Mouse (Mus musculus): Measurements from ENCODE around the gene Myo10. TPM values are rescaled to one million over a fixed set of nuclear protein-coding genes. Genes with fewer than 3 reads are reported as not detected.
A peak's percentile ranks its signal among the peaks of the same experiment; 100 is the strongest.

Gene Myo10
- total RNA-seq, 2 experiments from 2014 or later = 52.5 to 53.3 TPM

GRCm38 (mm10) chr15:25805336-25806110, 183.2 kb downstream of the Myo10 start:
- DNase-seq = peak; percentile 60 to 77

DNA sequence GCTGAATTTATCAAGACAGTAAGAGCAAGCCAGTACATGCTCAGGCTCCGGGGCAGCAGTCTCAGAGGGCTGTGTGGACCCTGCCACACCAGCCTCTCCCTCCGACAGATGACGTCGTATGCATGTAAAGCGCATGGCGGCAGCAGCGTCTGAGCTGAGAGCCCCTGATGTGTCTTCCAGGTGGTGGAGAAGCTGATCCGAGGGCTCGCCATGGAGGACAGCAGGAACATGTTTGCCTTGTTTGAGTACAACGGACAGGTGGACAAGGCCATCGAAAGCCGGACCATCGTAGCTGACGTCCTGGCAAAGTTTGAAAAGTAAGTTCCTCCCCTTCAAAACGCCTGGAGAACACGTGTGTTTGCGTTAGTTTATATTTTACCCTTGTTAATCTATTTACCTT, 184.0 kb downstream of the Myo10 start:
- no peak for DNase-seq

DNA sequence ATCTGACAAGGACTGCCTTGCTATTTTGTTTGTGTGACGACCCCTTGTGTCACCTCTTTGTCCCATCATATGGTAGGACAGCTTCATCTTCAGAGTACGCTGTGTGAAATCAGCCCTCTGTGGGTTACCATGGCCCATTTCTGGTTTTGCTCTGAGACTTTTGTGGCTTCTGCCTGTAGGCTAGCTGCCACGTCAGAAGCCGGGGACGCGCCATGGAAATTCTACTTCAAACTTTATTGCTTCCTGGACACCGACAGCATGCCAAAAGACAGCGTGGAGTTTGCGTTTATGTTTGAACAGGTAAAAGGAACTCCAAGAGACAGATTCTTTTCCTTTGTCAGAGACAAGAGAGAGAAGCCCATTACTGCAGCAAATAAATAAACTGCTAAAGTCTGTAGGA, 184.6 kb downstream of the Myo10 start:
- no peak for DNase-seq

GRCm38 (mm10) chr15:25808677-25809460, 186.5 kb downstream of the Myo10 start:
- no peak for DNase-seq

DNA sequence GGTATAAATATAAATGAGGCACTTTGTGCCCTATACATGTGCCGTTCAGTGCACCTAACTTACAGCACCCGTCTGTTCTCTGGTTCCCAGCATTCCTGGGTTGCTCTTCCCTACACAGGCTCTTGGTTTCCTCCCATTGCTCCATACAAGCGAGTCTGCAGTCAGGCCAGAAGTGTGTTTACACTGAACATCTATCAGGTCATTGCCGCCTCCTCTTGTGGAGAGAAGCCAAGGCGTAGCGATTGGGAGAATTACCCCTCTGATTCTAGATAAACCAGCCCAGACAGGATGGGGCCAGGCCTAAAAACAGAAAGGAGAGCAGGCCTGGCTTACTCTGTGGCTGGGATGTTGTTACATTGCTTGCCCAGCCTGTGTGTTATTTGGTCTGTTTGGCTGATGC, 187.3 kb downstream of the Myo10 start:
- DNase-seq = no peak

- no peak for DNase-seq
These were observed 189.5 kb downstream of the Myo10 start for GRCm38 (mm10) chr15:25811834-25812250.

- DNase-seq = no peak
These were observed 190.2 kb downstream of the Myo10 start for GRCm38 (mm10) chr15:25812479-25812878.

DNA sequence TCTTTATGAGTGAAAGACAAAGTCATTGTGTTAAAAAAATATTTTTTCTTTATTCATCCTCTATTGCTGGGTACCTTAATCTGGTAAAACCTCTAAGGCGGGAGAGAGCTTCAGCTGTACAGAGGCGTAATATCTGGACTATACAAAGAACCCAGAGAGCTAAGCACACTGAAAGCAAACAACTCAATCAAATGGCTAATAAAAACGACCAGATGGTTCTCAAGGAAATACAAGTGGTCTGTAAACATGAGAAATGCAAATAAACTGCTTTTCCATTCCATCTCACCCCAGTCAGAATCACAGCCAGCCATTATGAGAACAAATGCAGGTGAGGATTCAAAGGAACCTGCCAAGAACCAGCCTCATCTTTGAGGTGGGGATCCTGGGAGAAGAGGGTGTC, 192.2 kb downstream of the Myo10 start:
- no peak for DNase-seq

DNA sequence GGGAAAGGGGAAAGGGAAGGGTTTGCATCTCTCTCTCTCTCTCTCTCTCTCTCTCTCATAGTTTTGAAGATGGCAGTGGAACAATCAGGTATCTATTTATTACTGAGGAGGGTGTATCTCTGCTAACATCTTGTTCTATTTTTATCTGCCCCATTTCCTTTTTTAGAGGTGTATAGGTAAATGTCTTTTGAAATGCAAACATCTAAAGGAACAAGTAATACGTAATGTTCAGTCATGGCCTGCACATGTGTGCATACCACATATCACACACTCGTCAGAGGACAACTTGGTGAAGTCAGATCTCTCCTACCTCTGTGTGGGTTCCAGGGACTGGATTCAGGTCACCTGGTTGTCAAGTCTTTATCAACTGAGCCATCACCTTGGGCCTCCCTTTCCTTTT, 194.9 kb downstream of the Myo10 start:
- no peak for DNase-seq

DNA sequence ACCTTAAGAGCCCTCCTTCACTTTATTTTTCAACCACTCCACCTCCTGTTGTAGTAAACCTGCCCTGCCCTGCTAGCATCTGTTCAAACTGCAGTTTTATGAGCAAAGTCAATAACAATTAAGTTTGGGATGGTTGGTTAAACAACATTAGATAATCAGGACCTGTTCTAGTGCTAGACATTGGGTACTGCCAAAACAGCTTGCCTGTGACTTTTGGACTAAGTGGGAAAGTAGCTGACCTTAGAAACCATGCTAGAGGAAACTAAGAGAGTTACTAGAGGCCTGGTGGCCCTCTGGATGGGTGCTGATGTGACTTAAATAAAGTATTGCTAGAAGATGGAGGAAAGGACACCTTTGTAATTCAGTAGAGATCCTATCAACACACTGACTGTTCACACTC, 199.7 kb downstream of the Myo10 start:
- no peak for DNase-seq

GRCm38 (mm10) chr15:25822656-25823055, 200.3 kb downstream of the Myo10 start:
- no peak for DNase-seq

DNA sequence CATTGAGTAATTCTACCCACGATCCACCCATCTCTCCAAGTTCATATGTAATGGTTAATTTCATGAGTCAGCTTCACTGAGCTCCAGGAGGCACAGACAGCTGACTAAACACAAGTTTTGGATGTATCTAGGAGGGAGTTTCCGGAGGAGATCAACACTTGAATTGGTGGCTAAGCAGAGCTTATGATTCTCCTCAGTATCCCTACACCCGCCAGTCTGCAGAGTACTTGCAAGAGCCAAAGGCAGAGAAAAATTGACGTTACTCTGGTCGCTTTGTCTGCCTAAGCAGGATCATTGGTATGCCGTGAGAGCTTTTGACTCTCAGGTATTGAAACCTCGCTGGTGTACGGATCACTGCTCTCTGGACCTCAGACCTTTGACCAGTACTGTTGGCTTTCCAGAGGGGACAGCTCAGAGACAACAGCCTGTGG, 204.2 kb downstream of the Myo10 start:
- no peak for DNase-seq

DNA sequence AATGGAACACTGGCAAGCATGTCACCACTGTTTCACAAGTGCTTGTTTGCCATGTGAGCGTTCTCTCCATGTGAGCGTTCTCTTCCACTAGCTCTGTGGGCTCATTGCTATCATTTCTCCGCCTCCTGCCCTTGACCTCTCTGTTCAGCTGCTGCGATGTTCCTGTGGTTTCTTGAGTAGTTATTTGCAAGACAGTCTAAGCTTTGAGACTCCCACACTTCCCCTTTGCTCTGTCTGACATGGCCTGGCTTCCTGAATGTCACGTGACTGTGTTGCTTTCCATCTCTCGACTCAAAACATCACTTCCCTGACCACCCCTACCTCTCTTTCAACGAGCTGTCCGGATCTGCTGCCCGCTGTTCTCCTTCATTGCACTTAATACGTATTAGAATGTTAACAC, 206.1 kb downstream of the Myo10 start:
- DNase-seq = no peak

- no peak for DNase-seq
These were observed 208.1 kb downstream of the Myo10 start for GRCm38 (mm10) chr15:25830426-25830825.

DNA sequence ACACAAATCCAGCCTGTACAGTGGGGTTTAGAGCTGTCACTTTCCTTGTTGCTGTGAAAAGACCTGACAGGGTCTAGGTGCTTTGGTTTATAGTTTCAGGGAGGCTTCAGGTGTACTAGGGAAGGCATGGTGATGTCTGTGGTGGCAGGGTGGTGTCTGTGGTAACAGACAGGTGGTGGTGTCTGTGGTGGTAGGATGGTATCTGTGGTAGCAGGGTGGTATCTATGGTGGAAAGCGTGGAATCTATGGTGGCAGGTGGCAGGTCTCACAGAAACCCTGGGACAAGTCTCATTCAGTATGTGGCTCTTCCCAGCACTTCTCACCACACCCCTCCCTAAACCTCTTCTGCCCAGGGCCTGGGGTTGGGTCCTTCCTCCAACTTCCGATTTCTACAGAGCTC, 212.0 kb downstream of the Myo10 start:
- no peak for DNase-seq

GRCm38 (mm10) chr15:25834920-25835674, 212.8 kb downstream of the Myo10 start:
- DNase-seq = no peak

- DNase-seq = no peak
These were observed 220.2 kb downstream of the Myo10 start for GRCm38 (mm10) chr15:25842462-25843085.

- peak; percentile 78 to 80 for DNase-seq
These were observed 221.0 kb downstream of the Myo10 start, which contains the start of gene Retreg1 for GRCm38 (mm10) chr15:25843086-25843991. TSS of gene Retreg1 (plus strand) at chr15:25843180.

- no peak for DNase-seq
These were observed 221.8 kb downstream of the Myo10 start for GRCm38 (mm10) chr15:25844013-25844570.

GRCm38 (mm10) chr15:25844771-25845170, 222.4 kb downstream of the Myo10 start:
- no peak for DNase-seq

GRCm38 (mm10) chr15:25847576-25848168, 225.3 kb downstream of the Myo10 start:
- DNase-seq = no peak
